In genomic region chr5:121627871-121628270, GRCm38 (mm10) we compare ENCODE assay signal across 8 mouse cellular contexts. TPM values are rescaled to one million over a fixed set of nuclear protein-coding genes. Genes with fewer than 3 reads are reported as not detected.
DNase-seq lines count a peak whose midpoint lies in the region; TF ChIP-seq lines count a peak whose summit lies in the region.
"Had no signal": no experiment of that assay in that cellular context is flagged by ENCODE, and none has a peak within 500 bp of the region (broad histone marks: within the 10 kb centered on the region; RNA-seq: fewer than 3 reads in every experiment).

No protein-coding gene starts in this region.

- no peak overlapping the region for H3K4me2 ChIP-seq in CH12.LX (ENCODE audit: insufficient read depth, low read depth, poor library complexity, severe bottlenecking)
- H3K4me2 ChIP-seq: liver, embryonic 15.5 days had no signal

- dilution Hi-C loops in CH12.LX (cut with MboI; ENCODE audit: extremely low pct_ligation_motif_present, extremely low pct_unique_long_range_greater_than_20kb, low sequenced_read_pairs), result no loop called here

- H3K79me2 ChIP-seq in CH12.LX (replicated peaks; ENCODE audit: control insufficient read depth, extremely low read depth, insufficient read depth, poor library complexity, severe bottlenecking), result no peaks in the 10 kb centered on the region

- H3K27me3 ChIP-seq in CH12.LX (replicated peaks), result no peaks in the 10 kb centered on the region
- H3K27me3 ChIP-seq: liver, embryonic 15.5 days had no signal

- DNase-seq in B cell, adult 2 months, result peak; percentile 84 to 85
- DNase-seq in CH12.LX (ENCODE audit: extremely low read depth), result peak; percentile 76
- peak; percentile 60 for DNase-seq in c-Kit-positive CD71-negative TER-119-negative erythroid progenitor cells, embryonic 14.5 days (ENCODE audit: low read depth)
- DNase-seq in frontal cortex, postnatal 36 days (ENCODE audit: low spot score in 2 of 2), result peak; percentile 67 to 70
- peak; percentile 60 to 82 for DNase-seq in layer of hippocampus, adult 2 months (ENCODE audit: low spot score in 2 of 2)
- peak; percentile 90 for DNase-seq in lung, postnatal 14 days
- DNase-seq in spleen, adult 18-20 months, result peak; percentile 42 to 76

- peak; percentile 37 for TF ChIP-seq RAD21 in CH12.LX (IDR thresholded peaks at IDR 0.05; ENCODE audit: low read depth, low read length)

- no peak overlapping the region for H3K9ac ChIP-seq in CH12.LX (ENCODE audit: insufficient read depth, low read depth)
- H3K9ac ChIP-seq: liver, embryonic 15.5 days had no signal

- peaks cover 0 to 5% of the 10 kb centered on the region in 2 experiments; a peak in 2 of 4 replicates for H3K4me1 ChIP-seq in CH12.LX (ENCODE audit: control insufficient read depth in 1 of 2, insufficient read depth in 2 of 2)
- H3K4me1 ChIP-seq: liver, embryonic 15.5 days had no signal

- TF ChIP-seq CTCF in CH12.LX (conservative IDR thresholded peaks at IDR 0.05 in 1 of 2, IDR thresholded peaks at IDR 0.05 in 1 of 2; ENCODE audit: low read depth in 2 of 2, low read length in 2 of 2), result peak; percentile 79 to 96
- TF ChIP-seq CTCF in layer of hippocampus, adult 2 months (conservative IDR thresholded peaks at IDR 0.05), result peak; percentile 93

- peaks cover 0 to 24% of the 10 kb centered on the region in 2 experiments for H3K36me3 ChIP-seq in CH12.LX (replicated peaks in 1 of 2; ENCODE audit: control insufficient read depth in 1 of 2, insufficient read depth in 1 of 2, low read length in 1 of 2)
- H3K36me3 ChIP-seq: liver, embryonic 15.5 days had no signal

- no peak overlapping the region for H3K4me3 ChIP-seq in CH12.LX (replicated peaks in 1 of 3; ENCODE audit: low read depth in 2 of 3, low read length in 2 of 3, poor library complexity in 1 of 3)
- H3K4me3 ChIP-seq in layer of hippocampus, adult 2 months, result no peak overlapping the region
- H3K4me3 ChIP-seq: liver, embryonic 15.5 days had no signal

- no peak overlapping the region for H3K27ac ChIP-seq in CH12.LX (ENCODE audit: insufficient read depth, low read depth)
- no peak overlapping the region for H3K27ac ChIP-seq in layer of hippocampus, adult 2 months
- H3K27ac ChIP-seq: liver, embryonic 15.5 days had no signal

- H3K9me3 ChIP-seq in CH12.LX (replicated peaks; ENCODE audit: low read length), result no peaks in the 10 kb centered on the region
- H3K9me3 ChIP-seq: liver, embryonic 15.5 days had no signal

- no peak for TF ChIP-seq POLR2A in CH12.LX (IDR thresholded peaks at IDR 0.05; ENCODE audit: low read depth, low read length)

- in situ Hi-C loops in CH12.LX (cut with MboI; ENCODE audit: low pct_ligation_motif_present, low pct_unique_long_range_greater_than_20kb, low sequenced_read_pairs), result no loop called here

- TF ChIP-seq EP300 in CH12.LX (IDR thresholded peaks at IDR 0.05; ENCODE audit: low read length), result no peak

TF ChIP-seq in CH12.LX, 34 proteins besides CTCF, POLR2A, EP300 and RAD21:
- no peak for TF ChIP-seq CHD1 (IDR thresholded peaks at IDR 0.05; ENCODE audit: low read depth, low read length)
- TF ChIP-seq MEF2A (IDR thresholded peaks at IDR 0.05; ENCODE audit: borderline replicate concordance, low read depth, low read length), result no peak
- no peak for TF ChIP-seq TBP (conservative IDR thresholded peaks at IDR 0.05; ENCODE audit: low read depth, low read length)
- TF ChIP-seq ZNF384 (IDR thresholded peaks at IDR 0.05; ENCODE audit: low read depth, low read length), result no peak
- no peak for TF ChIP-seq JUND (conservative IDR thresholded peaks at IDR 0.05; ENCODE audit: low read depth, low read length)
- no peak for TF ChIP-seq BHLHE40 (IDR thresholded peaks at IDR 0.05; ENCODE audit: low read depth, low read length)
- TF ChIP-seq SIN3A (IDR thresholded peaks at IDR 0.05; ENCODE audit: low read length), result no peak
- no peak for TF ChIP-seq HCFC1 (IDR thresholded peaks at IDR 0.05; ENCODE audit: low read depth, low read length)
- TF ChIP-seq USF2 (conservative IDR thresholded peaks at IDR 0.05; ENCODE audit: low read depth, low read length), result no peak
- TF ChIP-seq SMC3 (IDR thresholded peaks at IDR 0.05; ENCODE audit: low read depth, low read length), result peak; percentile 52
- 0 out of 2 replicates have a peak, but pooled peaks have one; percentile 10 for TF ChIP-seq ELF1 (IDR thresholded peaks at IDR 0.05; ENCODE audit: low read depth, low read length)
- no peak for TF ChIP-seq CHD2 (IDR thresholded peaks at IDR 0.05; ENCODE audit: low read length)
- no peak for TF ChIP-seq RCOR1 (conservative IDR thresholded peaks at IDR 0.05; ENCODE audit: low read depth, low read length)
- TF ChIP-seq NRF1 (IDR thresholded peaks at IDR 0.05; ENCODE audit: low read depth, low read length), result no peak
- TF ChIP-seq JUN (IDR thresholded peaks at IDR 0.05; ENCODE audit: insufficient read depth, low read depth, low read length), result no peak
- no peak for TF ChIP-seq POLR2AphosphoS2 (IDR thresholded peaks at IDR 0.05; ENCODE audit: low read depth, low read length)

RNA-seq across cellular contexts. Expression of gene Acad12, which starts 9.1 kb away (rescaled TPM):
- total RNA-seq in CH12.LX (2012; rRNA removed), result 2.9 and 4.1 TPM in 2 replicates
- total RNA-seq in CH12.LX (2014; rRNA removed), result 2.3 and 3.0 TPM in 2 replicates
- 1.9 and 2.7 TPM in 2 replicates for polyA plus RNA-seq in CH12.LX (2012; ENCODE audit: insufficient read length, low read depth)
- total RNA-seq in layer of hippocampus, adult 2 months (2021), result 1 to 10 TPM; 5.5 to 6.8 TPM

RNA-seq across cellular contexts. Expression of gene Acad10, which starts 32.4 kb away (rescaled TPM):
- total RNA-seq in CH12.LX (2012; rRNA removed) (2.2 and 4.2 TPM in 2 replicates), CH12.LX (2014; rRNA removed) (2.4 and 2.7 TPM in 2 replicates)
- polyA plus RNA-seq in CH12.LX (2012; ENCODE audit: insufficient read length, low read depth), result 2.1 and 2.7 TPM in 2 replicates
- total RNA-seq in layer of hippocampus, adult 2 months (2021), result 1 to 10 TPM; 4.2 to 4.3 TPM

RNA-seq across cellular contexts. Expression of gene Brap, which starts 32.5 kb away (rescaled TPM):
- total RNA-seq in CH12.LX (2012; rRNA removed) (23.7 and 27.4 TPM in 2 replicates), CH12.LX (2014; rRNA removed) (29.0 and 33.3 TPM in 2 replicates)
- 28.0 and 29.8 TPM in 2 replicates for polyA plus RNA-seq in CH12.LX (2012; ENCODE audit: insufficient read length, low read depth)
- total RNA-seq in layer of hippocampus, adult 2 months (2021), result 10 to 100 TPM; 67.8 to 68.4 TPM

RNA-seq across cellular contexts. Expression of gene Aldh2, which starts 34.2 kb away (rescaled TPM):
- total RNA-seq in CH12.LX (2012; rRNA removed) (56.2 and 73.9 TPM in 2 replicates), CH12.LX (2014; rRNA removed) (58.9 and 66.0 TPM in 2 replicates)
- 139 and 143 TPM in 2 replicates for polyA plus RNA-seq in CH12.LX (2012; ENCODE audit: insufficient read length, low read depth)
- 100 to 1,000 TPM; 125 to 134 TPM for total RNA-seq in layer of hippocampus, adult 2 months (2021)
